Mouse (Mus musculus): Measurements from ENCODE around the gene Tmem126a. TPM values are rescaled to one million over a fixed set of nuclear protein-coding genes. Genes with fewer than 3 reads are reported as not detected.

Tmem126a gene
- polyA plus RNA-seq (2016; fragmentation: Nextera tagmentation; extraction: Ambion mirVana) = 117 and 119 TPM in 2 replicates

DNA sequence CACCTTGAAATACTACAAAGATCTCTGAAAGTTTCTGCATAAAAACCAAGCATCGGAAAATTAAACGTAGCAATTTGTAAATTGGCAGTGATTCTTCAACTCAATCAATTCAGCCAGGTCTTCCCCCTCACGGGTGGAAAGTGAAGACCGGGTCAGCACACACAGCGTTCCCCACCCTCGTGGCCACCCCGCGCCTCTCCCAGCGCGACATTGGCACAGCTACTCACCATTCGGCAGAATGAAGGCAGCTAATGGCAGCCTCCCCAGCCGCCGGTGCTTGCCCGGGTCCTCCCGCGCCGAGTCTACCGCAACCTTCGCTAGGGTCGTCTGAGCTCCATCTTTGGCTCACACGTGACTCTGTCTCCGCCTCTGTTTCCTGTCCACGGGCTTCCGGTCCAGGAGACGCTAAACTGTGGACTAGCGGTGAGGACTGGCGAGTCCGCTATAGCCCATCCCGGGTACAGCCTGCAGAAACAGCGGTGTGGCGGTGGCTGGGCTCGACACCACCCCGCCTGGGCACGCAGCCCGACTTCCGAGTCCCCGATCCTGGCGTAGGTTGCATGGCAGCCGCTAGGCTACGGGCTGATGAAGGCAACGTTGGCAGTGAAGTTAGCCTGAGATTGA, at the start of gene Tmem126a:
Gene Tmem126a (minus strand): TSS at position 385 of the 624 bp plus-strand sequence.
- Histone ChIP-seq H3K27ac (replicated peaks) (peak within 1 kb of the TSS; percentile 86), H3K27me3 (peaks cover 4% of the 10 kb centered on the region; the same call in 1 of the 2 replicates), H3K9me3 (no peaks in the 10 kb centered on the region), H3K36me3 (peaks cover 20% of the 10 kb centered on the region), H3K4me2 (replicated peaks) (peak within 1 kb of the TSS; percentile 60), H3K4me3 (peak within 1 kb of the TSS; percentile 75), H3K9ac (replicated peaks) (peak within 1 kb of the TSS; percentile 71), H3K4me1 (peaks cover 8% of the 10 kb centered on the region)
- peak; percentile 98 for ATAC-seq (ENCODE audit: low FRiP score, low read depth)
- WGBS = under 1% methylated on average over 41 of the region's 41 CpGs

DNA sequence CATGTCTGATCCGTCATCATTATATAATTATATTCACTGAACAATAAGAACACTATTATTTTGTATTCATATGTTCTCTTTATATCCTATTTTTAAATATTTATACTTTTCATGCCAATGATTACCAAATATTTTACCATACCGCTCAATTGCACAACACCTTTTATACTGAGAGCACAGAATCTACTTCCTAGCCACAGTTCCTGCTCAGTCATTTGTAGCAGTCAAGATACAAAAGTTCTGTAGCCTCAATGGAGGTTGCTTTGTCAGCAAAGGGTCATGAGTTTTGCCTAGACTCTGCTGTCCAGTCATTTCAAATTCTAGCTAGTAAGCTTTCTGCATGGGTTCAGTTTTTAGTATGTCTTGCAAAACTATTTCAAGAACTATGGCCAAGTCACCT, 25.6 kb upstream of the Tmem126a start:
- Histone ChIP-seq H3K36me3 (no peaks in the 10 kb centered on the region), H3K4me3 (no peak overlapping the region), H3K4me1 (no peaks in the 10 kb centered on the region), H3K27ac (replicated peaks) (no peak overlapping the region), H3K9ac (replicated peaks) (no peak overlapping the region), H3K4me2 (replicated peaks) (no peak overlapping the region), H3K9me3 (no peaks in the 10 kb centered on the region), H3K27me3 (no peaks in the 10 kb centered on the region)
- no peak for ATAC-seq (ENCODE audit: low FRiP score, low read depth)
- 90% methylated on average over 2 of the region's 2 CpGs for WGBS

DNA sequence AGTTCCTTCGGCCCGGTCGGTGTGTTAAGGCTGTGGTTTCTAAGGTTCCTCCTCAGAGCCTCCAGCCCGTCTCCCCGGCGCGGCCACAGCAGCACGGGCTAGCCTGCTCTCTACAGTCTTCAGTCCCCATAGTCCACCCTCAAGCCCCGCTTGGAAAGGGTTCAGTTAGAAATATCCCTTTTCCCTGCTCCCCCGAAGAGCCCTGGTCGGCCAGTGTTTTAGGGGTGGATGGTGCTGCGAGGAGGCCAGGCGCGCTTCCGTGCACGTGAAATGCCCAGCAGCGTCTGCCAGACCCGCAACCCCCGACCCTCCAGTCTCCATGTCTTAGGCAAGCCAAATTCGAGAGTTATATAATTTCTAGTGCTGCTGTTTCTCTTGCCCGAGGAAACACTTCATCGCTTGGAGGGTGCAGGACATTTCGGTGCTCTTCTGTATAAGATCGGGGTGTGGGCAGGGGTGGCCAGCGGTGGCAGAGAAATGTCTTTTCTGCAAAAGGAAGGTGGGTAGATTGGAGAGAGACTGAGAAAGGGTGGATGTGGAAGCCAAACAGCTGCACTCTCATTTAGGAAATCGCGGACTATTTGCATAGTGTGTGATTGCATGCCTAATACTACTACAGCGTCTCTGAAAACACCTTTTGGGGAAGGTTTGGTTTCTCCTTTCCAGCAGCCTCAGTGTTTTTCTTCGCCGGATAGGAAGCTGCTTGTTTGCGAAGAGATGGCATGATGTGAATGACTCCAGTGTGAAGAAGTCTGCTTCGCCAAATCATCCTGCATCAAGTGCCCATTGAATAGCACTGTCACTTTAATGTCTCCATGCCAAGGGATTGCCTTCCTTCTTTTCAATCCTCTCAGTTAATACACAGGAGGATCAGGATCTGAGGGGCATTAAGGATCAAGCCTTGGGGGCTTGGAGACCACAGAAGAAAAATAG, 19.6 kb upstream of the Tmem126a start, which contains the start of gene Dlg2:
Gene Dlg2 (plus strand): TSS at position 360 of the 933 bp plus-strand sequence.
- no peaks in the 10 kb centered on the region for H3K9me3 ChIP-seq
- H3K4me1 ChIP-seq = peaks cover 14% of the 10 kb centered on the region
- WGBS = under 1% methylated on average over 32 of the region's 32 CpGs
- peak within 1 kb of the TSS; percentile 84 for H3K27ac ChIP-seq (replicated peaks)
- no peak for ATAC-seq (ENCODE audit: low FRiP score, low read depth)
- H3K9ac ChIP-seq (replicated peaks) = peak within 1 kb of the TSS; percentile 73
- H3K36me3 ChIP-seq = no peaks in the 10 kb centered on the region
- H3K27me3 ChIP-seq = no peaks in the 10 kb centered on the region
- H3K4me2 ChIP-seq (replicated peaks) = peak within 1 kb of the TSS; percentile 81
- peak within 1 kb of the TSS; percentile 65 for H3K4me3 ChIP-seq

DNA sequence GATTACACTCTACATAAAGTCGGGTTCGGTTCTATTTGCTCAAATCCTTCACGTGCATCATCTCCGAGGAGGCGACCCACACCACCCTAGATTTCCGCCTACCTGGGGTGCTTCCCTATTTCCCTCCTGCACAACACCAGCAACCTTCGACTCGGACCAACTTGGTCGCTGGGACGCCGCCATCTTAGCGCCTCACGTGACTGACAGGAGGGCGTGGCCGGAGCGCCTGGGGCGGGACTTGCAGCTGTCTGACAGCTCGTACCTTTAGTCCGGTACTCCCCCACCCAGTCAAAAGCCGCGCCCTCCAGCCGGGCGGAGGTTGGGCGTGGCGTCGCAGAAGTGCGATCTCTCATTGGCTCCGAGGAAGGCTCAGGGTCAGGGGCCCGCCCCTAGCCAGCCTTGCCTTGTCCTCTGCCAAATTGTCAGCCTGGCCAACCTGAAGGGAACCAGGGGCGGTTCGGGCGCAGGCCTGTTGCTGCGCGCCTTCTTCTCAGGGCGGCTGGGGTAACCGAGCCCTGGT, 18.8 kb upstream of the Tmem126a start, which contains the start of gene Tmem126b:
Gene Tmem126b (minus strand): TSS at position 209 of the 520 bp plus-strand sequence.
- H3K4me2 ChIP-seq (replicated peaks) = peak within 1 kb of the TSS; percentile 81

DNA sequence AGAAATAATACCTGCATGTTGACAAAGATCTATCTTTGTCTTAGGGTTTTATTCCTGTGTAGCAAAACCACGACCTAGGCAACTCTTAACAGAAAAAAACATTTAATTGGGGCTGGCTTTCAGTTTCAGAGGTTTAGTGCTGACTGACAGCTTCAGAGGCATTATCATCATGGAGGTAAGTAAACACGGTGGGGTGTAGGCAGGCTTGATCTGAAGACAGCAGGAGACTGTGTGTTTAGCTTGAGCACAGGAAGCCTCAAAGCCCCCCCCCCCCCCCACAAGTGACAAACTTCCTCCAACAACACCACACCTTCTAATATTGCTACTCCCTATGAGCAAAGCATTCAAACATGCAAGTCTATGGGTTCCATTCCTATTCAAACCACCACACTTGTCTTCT, 16.5 kb upstream of the Tmem126a start:
- Histone ChIP-seq H3K36me3 (peaks cover 15% of the 10 kb centered on the region), H3K27ac (replicated peaks) (no peak overlapping the region), H3K4me2 (replicated peaks) (no peak overlapping the region), H3K4me1 (peaks cover 14% of the 10 kb centered on the region), H3K4me3 (no peak overlapping the region), H3K9me3 (no peaks in the 10 kb centered on the region), H3K9ac (replicated peaks) (no peak overlapping the region), H3K27me3 (no peaks in the 10 kb centered on the region)
- ATAC-seq (ENCODE audit: low FRiP score, low read depth) = no peak
- 70% methylated on average over 2 of the region's 2 CpGs for WGBS

More for the DNA sequence above, 18.8 kb upstream of the Tmem126a start, which contains the start of gene Tmem126b:
- Histone ChIP-seq H3K9me3 (no peaks in the 10 kb centered on the region), H3K36me3 (no peaks in the 10 kb centered on the region), H3K27ac (replicated peaks) (peak within 1 kb of the TSS; percentile 84), H3K9ac (replicated peaks) (peak within 1 kb of the TSS; percentile 73), H3K4me1 (peaks cover 14% of the 10 kb centered on the region), H3K4me3 (peak within 1 kb of the TSS; percentile 65), H3K27me3 (no peaks in the 10 kb centered on the region)
- under 1% methylated on average over 36 of the region's 36 CpGs for WGBS
- peak; percentile 100 for ATAC-seq (ENCODE audit: low FRiP score, low read depth)

DNA sequence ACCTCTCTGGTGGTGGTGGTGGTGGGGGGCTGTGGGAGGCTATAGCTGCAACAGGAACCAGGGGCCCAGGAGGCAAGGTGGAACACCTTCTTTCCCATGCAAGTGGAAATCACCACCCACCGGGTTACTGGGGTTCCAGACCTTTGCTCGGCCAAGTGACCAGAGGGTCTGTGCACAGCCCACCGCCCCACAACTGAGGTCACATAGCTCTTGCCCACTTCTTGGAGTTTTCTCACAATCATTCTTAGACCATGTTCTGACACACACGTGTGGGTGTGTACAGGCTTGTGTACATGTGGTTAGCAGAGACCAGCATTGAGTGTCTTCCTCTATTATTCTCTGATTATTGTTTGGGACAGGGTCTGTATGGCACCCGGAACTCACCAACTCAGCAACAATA, 4.4 kb upstream of the Tmem126a start:
- H3K9ac ChIP-seq (replicated peaks) = no peak overlapping the region
- no peak for ATAC-seq (ENCODE audit: low FRiP score, low read depth)
- no peak overlapping the region for H3K4me3 ChIP-seq
- no peaks in the 10 kb centered on the region for H3K4me1 ChIP-seq
- no peak overlapping the region for H3K27ac ChIP-seq (replicated peaks)
- peaks cover 4% of the 10 kb centered on the region; the same call in 1 of the 2 replicates for H3K27me3 ChIP-seq
- no peak overlapping the region for H3K4me2 ChIP-seq (replicated peaks)
- no peaks in the 10 kb centered on the region for H3K36me3 ChIP-seq
- H3K9me3 ChIP-seq = no peaks in the 10 kb centered on the region
- WGBS = 92% methylated on average over 5 of the region's 5 CpGs

DNA sequence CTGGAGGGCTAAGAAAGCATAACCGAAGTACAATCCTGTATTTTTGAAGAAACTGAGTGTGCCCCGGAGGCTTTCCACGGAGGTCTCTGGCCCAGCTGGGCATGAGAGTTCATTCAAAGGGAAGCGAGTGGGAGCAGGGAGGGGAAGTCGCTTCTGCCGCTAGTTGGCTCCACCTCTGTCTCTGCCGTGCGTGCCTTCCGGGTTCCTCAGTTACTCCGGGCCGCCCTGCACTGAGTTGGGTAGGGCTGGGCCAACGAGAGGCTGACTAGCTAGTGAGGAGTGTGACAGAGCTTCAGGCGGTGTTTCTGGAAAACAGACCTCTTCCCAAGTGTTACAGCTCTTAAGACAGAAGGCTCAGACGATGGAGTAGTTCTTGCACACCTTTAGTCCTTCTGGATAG, 3.9 kb upstream of the Tmem126a start:
- 25% methylated on average over 14 of the region's 14 CpGs for WGBS
- H3K4me2 ChIP-seq (replicated peaks) = peak overlapping the region; percentile 18; the same call in 1 of the 2 replicates

DNA sequence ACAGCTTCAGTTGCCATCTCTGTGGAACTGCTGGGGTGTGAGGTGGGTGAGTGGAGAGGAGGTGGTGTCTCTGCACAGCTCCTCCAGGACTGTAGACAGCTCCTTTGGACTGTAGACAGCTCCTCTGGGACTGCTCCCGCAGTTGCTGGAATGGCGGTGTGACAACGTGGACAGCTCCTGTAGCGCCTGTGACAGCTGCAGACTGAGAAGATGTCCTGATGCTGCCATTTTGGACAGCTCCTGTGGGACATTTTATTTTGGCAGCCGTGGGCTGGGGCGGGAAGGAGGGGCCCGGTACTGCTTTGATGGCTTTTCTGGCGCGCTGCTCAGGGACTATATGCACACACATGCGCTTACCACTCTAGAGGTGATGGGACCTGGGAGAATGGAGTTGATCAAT, 3.3 kb upstream of the Tmem126a start:
- no peaks in the 10 kb centered on the region for H3K36me3 ChIP-seq
- H3K9me3 ChIP-seq = no peaks in the 10 kb centered on the region
- no peak overlapping the region for H3K4me3 ChIP-seq
- H3K9ac ChIP-seq (replicated peaks) = no peak overlapping the region
- H3K27ac ChIP-seq (replicated peaks) = no peak overlapping the region
- H3K4me1 ChIP-seq = peaks cover 8% of the 10 kb centered on the region
- H3K27me3 ChIP-seq = peaks cover 4% of the 10 kb centered on the region; the same call in 1 of the 2 replicates
- ATAC-seq (ENCODE audit: low FRiP score, low read depth) = no peak
- 69% methylated on average over 10 of the region's 10 CpGs for WGBS
- no peak overlapping the region for H3K4me2 ChIP-seq (replicated peaks)

More for the DNA sequence above, 3.9 kb upstream of the Tmem126a start:
- H3K9ac ChIP-seq (replicated peaks) = no peak overlapping the region
- H3K27me3 ChIP-seq = peaks cover 4% of the 10 kb centered on the region; the same call in 1 of the 2 replicates
- H3K36me3 ChIP-seq = no peaks in the 10 kb centered on the region
- H3K4me1 ChIP-seq = peaks cover 5% of the 10 kb centered on the region
- H3K4me3 ChIP-seq = no peak overlapping the region
- no peak overlapping the region for H3K27ac ChIP-seq (replicated peaks)
- no peak for ATAC-seq (ENCODE audit: low FRiP score, low read depth)
- no peaks in the 10 kb centered on the region for H3K9me3 ChIP-seq

DNA sequence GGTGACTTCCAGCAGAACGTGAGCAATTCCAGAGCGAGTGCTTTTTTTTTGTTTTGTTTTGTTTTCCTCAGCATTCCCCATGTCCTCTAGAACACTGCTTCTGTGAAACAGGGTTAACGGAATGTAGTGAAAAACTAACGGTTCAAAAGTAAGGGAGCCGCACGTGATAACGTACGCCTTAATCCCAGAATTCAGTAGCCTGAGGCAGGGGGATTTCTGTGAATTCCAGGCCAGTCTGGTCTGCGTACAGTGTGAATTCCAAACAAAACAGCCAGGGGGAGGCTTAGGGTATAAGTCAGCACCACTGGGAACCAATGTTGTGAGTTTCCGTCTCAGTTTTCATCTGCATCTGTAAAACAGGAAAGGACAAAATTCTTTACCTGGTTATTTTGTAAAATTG, 488 bp upstream of the Tmem126a start:
- Histone ChIP-seq H3K36me3 (peaks cover 16% of the 10 kb centered on the region), H3K4me2 (replicated peaks) (peak overlapping the region; percentile 60), H3K27ac (replicated peaks) (peak overlapping the region; percentile 86), H3K4me1 (peaks cover 8% of the 10 kb centered on the region), H3K4me3 (peak overlapping the region; percentile 75), H3K9ac (replicated peaks) (peak overlapping the region; percentile 71), H3K9me3 (no peaks in the 10 kb centered on the region), H3K27me3 (peaks cover 4% of the 10 kb centered on the region; the same call in 1 of the 2 replicates)
- WGBS = 22% methylated on average over 10 of the region's 10 CpGs
- peak; percentile 73 for ATAC-seq (ENCODE audit: low FRiP score, low read depth)

DNA sequence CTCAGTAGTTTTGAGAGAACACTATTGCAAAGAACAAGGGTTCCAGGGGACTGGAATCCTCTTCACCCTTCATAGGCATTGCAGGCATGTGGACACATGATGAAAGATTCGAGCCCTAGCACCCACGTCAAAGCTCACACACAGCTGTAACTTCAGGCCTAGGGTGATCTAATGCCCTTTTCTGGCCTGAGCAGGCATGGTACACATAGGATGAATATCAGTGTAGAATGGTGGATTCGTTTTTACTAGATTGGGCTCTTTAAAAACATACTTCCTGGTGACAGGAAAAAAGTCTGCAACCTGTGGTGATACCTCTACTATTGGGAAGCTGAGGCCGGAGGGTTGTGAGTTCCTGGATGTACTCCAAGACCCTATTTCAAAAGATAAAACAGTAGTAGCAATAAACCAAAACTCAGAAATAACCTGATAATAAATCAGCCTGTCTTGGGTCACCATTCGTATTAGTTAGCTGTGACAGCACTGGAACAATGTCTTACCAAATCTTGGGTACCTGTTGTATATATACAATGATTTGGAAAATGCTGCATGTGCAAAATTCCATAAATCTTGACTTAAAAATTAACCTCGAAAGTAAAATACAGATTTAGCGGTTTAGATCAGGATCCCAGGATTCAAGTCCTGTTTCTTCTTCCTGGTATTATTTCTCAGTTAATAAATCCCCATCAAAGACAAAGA, 732 bp downstream of the Tmem126a start:
- no peak for ATAC-seq (ENCODE audit: low FRiP score, low read depth)
- WGBS = 43% methylated on average over 7 of the region's 7 CpGs
- 0 out of 2 replicates have a peak overlapping the region, but pooled peaks have one; percentile 86 for H3K27ac ChIP-seq (replicated peaks)

DNA sequence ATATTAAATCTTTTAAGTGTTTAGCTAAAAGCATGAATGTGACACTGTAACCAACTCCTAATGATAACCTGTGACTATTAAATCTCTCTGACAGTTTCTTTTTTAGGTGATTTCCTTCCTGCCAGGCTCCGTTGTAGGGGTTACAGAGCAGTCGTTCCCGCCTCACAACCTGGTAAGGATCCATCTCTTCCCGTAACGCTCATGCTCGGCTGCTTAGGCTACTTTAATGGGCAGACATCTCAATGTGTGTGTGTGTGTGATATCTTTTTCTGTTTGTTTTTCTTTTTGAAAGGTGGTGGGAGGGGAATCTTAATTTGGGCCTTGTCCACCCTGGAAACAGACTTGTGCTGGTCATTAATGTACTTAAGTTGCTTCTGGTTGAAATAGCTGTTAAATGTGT, 12.8 kb downstream of the Tmem126a start:
- Histone ChIP-seq H3K9ac (replicated peaks) (peak overlapping the region; percentile 98), H3K4me3 (peak overlapping the region; percentile 96), H3K36me3 (peaks cover 7% of the 10 kb centered on the region; the same call in 1 of the 2 replicates), H3K27ac (replicated peaks) (no peak overlapping the region), H3K4me1 (peaks cover 6% of the 10 kb centered on the region; the same call in 1 of the 2 replicates), H3K27me3 (no peaks in the 10 kb centered on the region), H3K4me2 (replicated peaks) (peak overlapping the region; percentile 98), H3K9me3 (no peaks in the 10 kb centered on the region)
- 0% methylated on average over 6 of the region's 6 CpGs for WGBS
- no peak for ATAC-seq (ENCODE audit: low FRiP score, low read depth)

More for the DNA sequence above, 732 bp downstream of the Tmem126a start:
- H3K9me3 ChIP-seq = no peaks in the 10 kb centered on the region
- peaks cover 26% of the 10 kb centered on the region for H3K36me3 ChIP-seq
- H3K9ac ChIP-seq (replicated peaks) = peak overlapping the region; percentile 71
- H3K4me3 ChIP-seq = peak overlapping the region; percentile 75
- peaks cover 4% of the 10 kb centered on the region; the same call in 1 of the 2 replicates for H3K27me3 ChIP-seq
- H3K4me2 ChIP-seq (replicated peaks) = peak overlapping the region; percentile 60
- peaks cover 8% of the 10 kb centered on the region for H3K4me1 ChIP-seq
